Mouse (Mus musculus) liver, embryonic 14.5 days (tissue): ENCODE data around the gene Glyat.

Experiments used
- CTCF ChIP-seq: IDR thresholded peaks from 2 replicates; pipeline ENCODE4 v1.5.1; 2016; ENCODE audit warnings: antibody characterized with exemption, low read depth, control low read depth
- EP300 ChIP-seq: IDR thresholded peaks from 2 replicates; pipeline ENCODE4 v1.6.1; 2016; ENCODE audit warnings: antibody characterized with exemption, low read depth

DNA sequence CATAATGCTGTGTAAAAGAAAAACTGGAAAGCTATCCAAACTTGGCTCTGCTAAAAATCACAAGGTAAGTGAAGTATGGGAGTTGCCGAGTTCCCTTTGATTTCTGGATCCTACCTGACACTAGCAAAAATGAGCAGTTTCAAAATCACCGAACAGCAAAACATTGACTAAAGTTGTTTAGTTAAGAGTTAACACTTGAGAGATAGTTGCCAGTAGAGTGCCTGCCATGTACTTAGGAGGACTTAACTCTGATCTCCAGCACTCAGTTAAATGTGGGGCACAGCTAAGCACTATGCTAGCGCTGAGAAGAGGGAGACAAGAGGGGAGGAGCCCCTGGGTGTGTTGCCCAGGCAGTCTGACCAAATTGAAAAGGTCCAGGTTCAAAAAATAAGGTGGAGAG, 34.4 kb upstream of the Glyat start:
- no peak for TF ChIP-seq CTCF
- no peak for TF ChIP-seq EP300
